Mouse (Mus musculus) thymus, postnatal 4 days (tissue): ENCODE data around the gene Inpp5a.
A peak's percentile ranks its signal among the peaks of the same experiment; 100 is the strongest.
"Not testable (repeated sequence)": the region's sequence is repeated elsewhere in the genome, so short reads cannot be mapped to it uniquely, and the experiment has no call there.

Experiments
- DNase-seq: peaks from one replicate; pipeline ENCODE4 v3.0.0; 2021

The Inpp5a gene

GRCm38 (mm10) chr7:139401791-139402190 is 12.9 kb downstream of the Inpp5a start:
- no peak for DNase-seq

- DNase-seq, result no peak
These were observed 13.8 kb downstream of the Inpp5a start for GRCm38 (mm10) chr7:139402721-139403120.

- DNase-seq, result no peak
These were observed 17.7 kb downstream of the Inpp5a start for GRCm38 (mm10) chr7:139406581-139406980.

- no peak for DNase-seq
These were observed 19.1 kb downstream of the Inpp5a start for GRCm38 (mm10) chr7:139407966-139408365.

GRCm38 (mm10) chr7:139409903-139410302 is 21.0 kb downstream of the Inpp5a start:
- no peak for DNase-seq

- peak; percentile 26 for DNase-seq
These were observed 23.5 kb downstream of the Inpp5a start for GRCm38 (mm10) chr7:139412223-139412950.

GRCm38 (mm10) chr7:139413400-139413799 is 24.5 kb downstream of the Inpp5a start:
- no peak for DNase-seq

GRCm38 (mm10) chr7:139415616-139416225 is 26.8 kb downstream of the Inpp5a start:
- no peak for DNase-seq

GRCm38 (mm10) chr7:139418371-139418770 is 29.5 kb downstream of the Inpp5a start:
- no peak for DNase-seq

GRCm38 (mm10) chr7:139422827-139423226 is 33.9 kb downstream of the Inpp5a start:
- no peak for DNase-seq

GRCm38 (mm10) chr7:139434095-139434830 is 45.4 kb downstream of the Inpp5a start:
- DNase-seq, result no peak

GRCm38 (mm10) chr7:139434931-139435330 is 46.0 kb downstream of the Inpp5a start:
- not testable (repeated sequence) for DNase-seq

- DNase-seq, result no peak
These were observed 46.8 kb downstream of the Inpp5a start for GRCm38 (mm10) chr7:139435749-139436148.

GRCm38 (mm10) chr7:139436951-139437350 is 48.0 kb downstream of the Inpp5a start:
- DNase-seq, result no peak

- DNase-seq, result no peak
These were observed 48.6 kb downstream of the Inpp5a start for GRCm38 (mm10) chr7:139437471-139437870.

- no peak for DNase-seq
These were observed 49.2 kb downstream of the Inpp5a start for GRCm38 (mm10) chr7:139437926-139438600.

- DNase-seq, result no peak
These were observed 49.7 kb downstream of the Inpp5a start for GRCm38 (mm10) chr7:139438601-139438945.

- DNase-seq, result no peak
These were observed 50.1 kb downstream of the Inpp5a start for GRCm38 (mm10) chr7:139439031-139439430.

- DNase-seq, result no peak
These were observed 51.3 kb downstream of the Inpp5a start for GRCm38 (mm10) chr7:139439922-139440895.

GRCm38 (mm10) chr7:139441022-139441421 is 52.1 kb downstream of the Inpp5a start:
- no peak for DNase-seq

GRCm38 (mm10) chr7:139441761-139442211 is 52.9 kb downstream of the Inpp5a start:
- DNase-seq, result no peak

- DNase-seq, result peak; percentile 31
These were observed 56.7 kb downstream of the Inpp5a start for GRCm38 (mm10) chr7:139445621-139446020.
